Mouse (Mus musculus) spleen, adult 12 weeks (tissue): Measurements from ENCODE around the gene Ddx51.
A peak's percentile ranks its signal among the peaks of the same experiment; 100 is the strongest.

ENCODE experiments used
- DNase-seq: peaks from one replicate; pipeline ENCODE4 v3.0.0; 2022; ENCODE audit warnings: low spot score

Ddx51 gene

DNA sequence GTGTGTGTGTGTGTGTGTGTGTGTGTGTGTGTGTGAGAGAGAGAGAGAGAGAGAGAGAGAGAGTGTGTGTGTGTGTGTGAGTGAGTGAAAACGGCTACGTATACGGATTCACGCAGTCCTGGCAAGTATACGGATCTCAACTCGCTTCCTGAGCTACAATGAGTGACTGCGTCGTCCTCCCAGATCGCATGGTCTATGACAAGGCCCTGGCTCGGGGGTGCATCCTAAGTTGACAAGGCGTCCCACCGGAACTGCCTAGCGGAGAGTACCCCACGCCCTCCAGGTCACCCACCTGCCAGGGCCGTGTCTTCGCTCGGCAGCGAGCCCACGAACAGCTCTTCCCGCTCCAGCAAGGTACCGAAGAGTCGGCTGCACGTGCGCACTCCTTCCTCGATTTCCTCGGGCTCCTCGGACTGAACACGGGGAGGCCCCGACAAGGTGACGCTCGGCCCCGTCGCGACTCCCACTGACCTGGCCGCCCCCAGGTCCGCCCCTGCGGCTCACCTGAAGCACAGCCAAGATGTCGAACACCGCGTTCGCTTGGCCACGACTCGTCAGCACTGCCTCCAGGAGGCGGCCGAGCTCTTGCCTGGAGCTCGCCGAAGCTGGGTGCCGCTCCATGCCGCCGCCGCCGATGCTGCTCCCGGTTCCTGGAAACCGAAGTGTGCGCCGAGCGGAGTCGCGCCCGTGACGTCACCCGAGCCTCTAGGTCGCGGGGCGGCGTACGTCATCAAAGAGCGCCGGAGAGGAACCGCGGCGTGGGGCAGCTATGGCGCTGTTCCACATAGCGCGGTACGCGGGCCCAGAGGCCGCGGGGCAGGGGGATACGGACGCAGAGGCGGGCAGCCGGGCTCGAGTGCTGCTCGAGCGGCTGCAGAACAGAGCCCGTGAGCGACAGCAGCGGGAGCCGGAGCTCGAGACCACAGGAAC lies at the start of gene Ddx51, which contains the start of gene Noc4l:
TSS of gene Ddx51 (plus strand) at position 733 of the 930 bp plus-strand sequence.
TSS of gene Noc4l (minus strand) at position 699 of the 930 bp plus-strand sequence.
- peak; percentile 94 for DNase-seq

GRCm38 (mm10) chr5:110604311-110604710 lies 48.9 kb upstream of the Ddx51 start:
- no peak for DNase-seq

- DNase-seq = no peak
Observed at GRCm38 (mm10) chr5:110605531-110606221, 47.6 kb upstream of the Ddx51 start.

DNA sequence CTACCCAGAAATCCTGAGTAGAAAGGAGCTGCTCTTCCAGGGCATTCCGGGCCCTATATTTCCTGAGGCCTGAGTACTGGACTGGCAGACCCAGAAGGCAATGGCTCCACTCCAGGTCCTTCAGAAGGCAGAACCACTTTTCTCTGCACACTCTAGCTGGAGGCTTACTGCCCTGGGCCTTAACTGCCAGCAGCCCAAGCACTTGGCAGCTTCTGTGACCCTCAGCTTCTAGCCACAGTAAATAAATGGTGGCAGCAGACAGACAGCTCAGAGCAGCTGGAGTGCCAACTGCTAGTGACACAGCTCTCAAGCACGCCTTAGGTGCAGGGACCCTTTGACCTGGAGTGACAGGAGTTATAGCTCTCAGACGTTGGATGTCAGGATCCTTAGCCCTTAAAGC lies 45.5 kb upstream of the Ddx51 start:
- DNase-seq = no peak

DNA sequence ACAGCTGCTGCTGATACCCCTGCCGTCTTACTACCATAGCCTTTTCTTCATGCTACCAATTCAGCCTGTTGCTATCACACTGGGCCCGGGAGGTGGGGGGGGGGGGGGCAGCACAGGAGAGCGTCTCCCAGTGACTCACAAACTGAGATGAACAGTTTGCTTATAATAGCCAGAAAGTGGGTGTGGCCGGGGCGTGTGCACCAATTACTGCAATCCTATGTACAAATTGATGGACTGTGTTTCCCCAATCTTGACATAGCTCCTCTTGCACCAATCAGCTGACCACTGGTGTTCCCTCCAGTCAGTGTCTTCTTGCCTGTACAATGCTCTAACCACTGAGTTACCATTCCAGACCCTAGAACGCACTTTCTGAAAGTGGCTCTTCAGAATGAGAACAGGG lies 44.9 kb upstream of the Ddx51 start:
- DNase-seq = no peak

- DNase-seq = no peak
Observed at GRCm38 (mm10) chr5:110608941-110609340, 44.3 kb upstream of the Ddx51 start.

DNA sequence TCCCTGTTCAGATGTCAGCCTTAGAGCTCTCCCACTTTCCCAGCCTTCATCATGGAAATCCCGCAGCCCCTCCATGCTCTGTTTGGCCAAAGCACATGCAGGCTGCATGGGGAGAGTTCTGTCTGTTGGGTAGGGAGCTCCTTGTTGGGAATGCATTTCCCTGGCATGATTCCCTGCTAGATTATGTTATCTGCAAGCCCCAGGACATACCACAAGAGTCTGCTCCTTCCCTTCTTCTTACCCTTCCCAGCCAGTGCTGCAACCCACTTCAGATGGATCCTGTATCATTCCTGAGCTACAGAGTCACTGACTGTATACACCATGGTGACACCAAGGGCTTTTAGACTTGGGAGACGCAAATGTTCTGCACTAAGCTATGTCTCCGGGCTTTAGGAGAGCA lies 43.8 kb upstream of the Ddx51 start:
- no peak for DNase-seq

DNA sequence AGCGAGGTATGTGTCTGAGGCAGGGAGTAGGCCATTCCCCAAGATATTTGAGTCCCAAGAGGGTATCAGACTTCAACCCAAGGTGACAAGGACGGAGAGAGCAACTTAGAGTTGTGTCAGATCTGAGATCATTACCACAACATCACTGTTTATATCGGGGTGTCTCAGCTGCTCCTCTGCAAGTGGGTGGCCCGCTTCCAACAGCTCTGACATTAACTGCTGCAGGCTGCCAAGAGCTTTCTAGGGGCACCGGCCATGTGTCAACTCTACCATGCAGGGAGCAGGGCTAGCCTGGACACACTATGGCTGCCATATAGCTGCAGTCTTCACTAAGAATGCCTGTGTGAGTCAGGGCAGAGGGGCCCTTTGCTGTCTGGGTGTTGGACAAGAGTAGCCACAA lies 43.4 kb upstream of the Ddx51 start:
- no peak for DNase-seq

GRCm38 (mm10) chr5:110610484-110610883 lies 42.8 kb upstream of the Ddx51 start:
- no peak for DNase-seq

DNA sequence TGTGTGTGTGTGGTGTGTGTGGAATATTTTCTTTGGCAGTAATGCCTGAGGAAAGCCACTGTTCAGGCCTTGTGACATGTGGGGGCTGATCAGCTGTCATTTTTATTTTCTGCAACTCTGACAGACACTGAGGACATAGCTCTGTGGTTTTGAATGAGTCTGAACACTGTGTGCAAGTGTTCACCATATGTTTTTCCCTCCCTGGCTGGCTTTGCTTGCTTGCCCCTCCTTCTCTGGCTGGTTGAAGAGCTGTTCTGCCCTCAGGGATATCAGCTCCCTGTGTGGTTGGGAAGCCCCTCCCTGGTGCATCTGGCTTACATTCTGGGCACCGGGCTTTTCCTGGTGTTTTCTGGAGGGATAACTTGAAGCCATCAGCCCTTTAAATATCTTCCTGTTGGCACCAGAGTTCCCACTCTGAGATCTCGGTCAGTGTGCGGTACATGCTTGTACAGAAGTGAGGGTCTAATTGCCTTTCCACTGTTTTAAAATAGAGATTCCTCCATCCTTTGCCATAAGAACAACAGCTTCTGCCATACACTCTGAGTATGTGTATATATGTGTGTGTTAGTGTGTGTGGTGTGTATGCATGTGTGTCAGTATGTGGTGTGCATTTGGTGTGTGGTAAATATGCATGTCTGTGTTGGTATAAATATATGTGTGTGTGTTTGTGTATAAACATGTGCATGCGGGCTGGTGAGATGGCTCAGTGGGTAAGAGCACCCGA lies 41.7 kb upstream of the Ddx51 start:
- DNase-seq = no peak

GRCm38 (mm10) chr5:110619226-110619625 lies 34.0 kb upstream of the Ddx51 start:
- no peak for DNase-seq

DNA sequence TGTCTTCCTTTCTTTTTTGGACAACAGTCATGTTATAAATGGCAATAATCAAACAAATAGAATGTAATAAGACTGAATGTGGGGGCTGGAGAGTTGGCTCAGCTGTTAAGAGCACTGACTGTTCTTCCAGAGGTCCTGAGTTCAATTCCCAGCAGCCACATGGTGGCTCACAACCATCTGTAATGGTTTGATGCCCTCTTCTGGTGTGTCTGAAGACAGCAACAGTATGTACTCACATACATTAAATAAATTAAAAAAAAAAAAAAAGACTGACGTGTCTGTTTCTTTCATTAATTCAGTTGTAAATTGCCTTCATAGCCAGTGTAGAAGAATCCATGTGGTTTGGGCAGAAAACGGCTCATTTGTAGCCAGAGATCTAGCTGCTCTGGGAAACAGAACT lies 28.9 kb upstream of the Ddx51 start:
- DNase-seq = no peak

- DNase-seq = no peak
Observed at GRCm38 (mm10) chr5:110627351-110627750, 25.9 kb upstream of the Ddx51 start.

DNA sequence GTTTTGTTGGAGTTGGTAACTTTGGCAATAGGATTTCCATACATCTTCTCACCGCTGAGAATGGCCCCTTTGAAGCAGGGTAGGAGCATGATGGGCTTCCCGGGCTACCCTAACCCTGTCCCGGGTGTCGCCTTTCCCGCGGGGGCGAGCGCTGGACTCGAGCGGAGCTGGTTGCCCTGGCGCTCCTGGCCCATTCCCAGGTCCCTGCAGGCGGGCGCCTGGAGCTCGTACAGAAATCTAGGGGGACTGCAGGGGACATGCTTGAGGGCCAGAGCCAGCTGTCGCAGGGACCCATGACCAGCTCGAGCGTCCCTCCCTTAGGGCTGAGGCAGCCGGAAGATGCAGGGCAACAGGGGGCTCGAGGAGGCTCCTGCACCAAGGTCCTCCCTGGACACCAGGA lies 25.1 kb upstream of the Ddx51 start:
- no peak for DNase-seq

DNA sequence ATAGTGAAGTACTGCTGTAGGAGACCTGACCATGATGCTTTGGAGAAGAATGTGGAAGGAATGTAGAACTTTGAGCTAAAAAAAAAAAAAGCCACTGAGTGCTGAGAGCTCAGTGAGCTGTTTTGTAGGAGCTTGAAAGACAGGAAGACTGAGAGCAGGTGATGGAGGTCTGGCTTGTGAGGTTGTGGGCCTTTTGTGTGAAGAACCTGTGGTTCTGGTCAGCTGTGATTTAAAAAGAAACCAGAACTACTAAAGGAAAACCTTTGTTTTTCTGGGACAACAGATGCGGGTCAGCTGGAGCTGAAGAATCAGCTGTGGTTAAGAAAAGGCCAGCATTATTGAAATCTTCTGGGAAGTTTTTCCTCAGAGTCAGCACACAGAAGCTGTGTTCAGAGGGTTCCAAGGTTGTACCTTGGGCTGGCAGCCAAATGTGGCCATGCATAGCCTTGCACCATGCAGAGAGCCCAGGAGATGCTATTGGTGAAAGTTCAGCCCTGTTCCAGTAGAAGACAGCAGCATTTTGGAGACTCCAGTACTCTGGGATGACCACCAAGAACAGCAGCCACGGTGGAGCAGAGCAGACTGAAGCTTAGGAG lies 23.6 kb upstream of the Ddx51 start:
- no peak for DNase-seq

- DNase-seq = no peak
Observed at GRCm38 (mm10) chr5:110635951-110636707, 17.1 kb upstream of the Ddx51 start.

DNA sequence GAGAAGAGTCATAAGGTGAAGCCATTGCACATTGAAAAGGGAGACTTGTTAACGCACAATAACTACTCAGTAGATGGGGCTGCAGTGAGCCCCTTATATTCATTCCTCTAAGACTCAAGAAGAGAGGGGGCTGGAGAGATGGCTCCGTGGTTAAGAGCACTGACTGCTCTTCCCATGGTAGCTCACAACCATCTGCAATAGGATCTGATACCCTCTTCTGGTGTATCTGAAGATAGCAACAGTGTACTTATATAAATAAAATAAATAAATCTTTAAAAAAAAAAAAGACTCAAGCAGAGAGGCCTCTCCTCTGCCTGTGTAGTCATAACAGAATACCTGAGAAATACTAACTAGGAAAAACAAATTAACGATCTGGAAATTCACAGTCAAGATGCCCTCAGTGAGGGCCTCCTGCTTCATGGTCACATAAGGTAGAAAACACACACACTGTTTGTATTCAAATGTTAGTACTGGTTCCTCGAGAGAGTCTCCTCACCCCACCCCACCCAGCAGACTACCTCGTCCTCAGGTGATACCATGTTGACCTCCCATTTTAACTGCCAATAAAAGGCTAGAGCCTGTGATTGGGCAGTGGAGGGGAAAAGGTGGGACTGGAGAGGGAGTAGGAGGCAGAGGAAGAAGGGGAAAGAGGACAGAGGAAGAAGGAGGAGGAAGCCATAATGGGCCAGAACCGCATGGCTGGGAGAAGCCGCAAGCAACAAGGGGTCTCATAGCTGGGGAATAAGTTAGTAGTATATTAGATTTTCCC lies 14.8 kb upstream of the Ddx51 start:
- DNase-seq = no peak

GRCm38 (mm10) chr5:110639459-110639858 lies 13.8 kb upstream of the Ddx51 start:
- DNase-seq = peak; percentile 58

DNA sequence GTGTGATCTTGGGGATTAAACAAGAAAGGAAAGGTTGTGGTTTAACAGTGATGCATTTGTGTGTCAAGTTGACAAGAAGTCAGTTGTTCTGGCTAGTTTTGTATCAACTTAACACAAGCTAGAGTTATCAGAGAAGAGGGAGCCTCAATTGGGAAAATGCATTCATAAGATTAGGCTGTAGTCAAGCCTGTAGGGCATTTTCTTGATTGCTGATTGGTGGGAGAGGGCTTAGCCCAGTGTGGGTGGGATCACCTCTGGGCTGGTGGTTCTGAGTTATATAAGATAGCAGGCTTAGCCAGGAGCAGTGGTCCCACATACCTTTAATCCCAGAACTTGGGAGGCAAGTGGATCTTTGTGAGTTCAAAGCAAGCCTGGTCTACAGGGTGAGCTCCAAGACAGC lies 6.9 kb upstream of the Ddx51 start:
- DNase-seq = no peak

- DNase-seq = no peak
Observed at GRCm38 (mm10) chr5:110653686-110654085, 435 bp downstream of the Ddx51 start.

GRCm38 (mm10) chr5:110659682-110660081 lies 6.4 kb downstream of the Ddx51 start:
- DNase-seq = no peak
